Mouse (Mus musculus): ENCODE data around the gene Spice1. TPM values are rescaled to one million over a fixed set of nuclear protein-coding genes. Genes with fewer than 3 reads are reported as not detected.

Spice1 gene
- polyA plus RNA-seq, 1 experiment, result 13.4 TPM

GRCm38 (mm10) chr16:44361921-44362890, 15.3 kb downstream of the Spice1 start:
- Histone ChIP-seq H3K4me3 (ENCODE audit: control insufficient read depth, insufficient read depth, low read length) (no peak overlapping the region), H3K36me3 (ENCODE audit: control insufficient read depth, insufficient read depth, low read length) (peaks cover 11% of the 10 kb centered on the region)
- peak; percentile 33 for DNase-seq

DNA sequence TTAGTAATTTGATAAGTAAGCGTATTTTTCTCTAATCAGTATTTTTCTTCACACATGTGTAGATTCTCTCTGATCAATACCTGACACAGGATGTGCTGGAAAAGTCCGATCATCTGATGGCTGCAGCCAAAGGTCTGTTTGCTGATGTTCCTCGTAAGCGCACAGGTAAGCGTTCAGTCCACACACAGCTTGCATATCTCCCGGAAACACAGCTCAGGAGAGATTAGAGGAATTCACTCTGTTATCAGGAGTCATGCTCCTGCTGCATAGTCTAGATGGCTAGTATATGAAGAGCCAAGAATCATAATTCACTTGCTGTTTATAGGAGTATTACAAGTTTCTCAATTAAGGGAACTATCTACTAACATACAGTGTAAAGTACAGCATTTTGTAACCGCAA, 18.6 kb downstream of the Spice1 start:
- WGBS, result 97% methylated on average over 7 of the region's 7 CpGs
- no peak overlapping the region for H3K4me3 ChIP-seq (ENCODE audit: control insufficient read depth, insufficient read depth, low read length)

More at GRCm38 (mm10) chr16:44361921-44362890, 15.3 kb downstream of the Spice1 start:
- no peaks in the 10 kb centered on the region for H3K27me3 ChIP-seq (ENCODE audit: control insufficient read depth, insufficient read depth, low read length)
- no peaks in the 10 kb centered on the region for H3K4me1 ChIP-seq (replicated peaks; ENCODE audit: control insufficient read depth, insufficient read depth, low read length)
- TF ChIP-seq POLR2A (IDR thresholded peaks at IDR 0.05; ENCODE audit: control insufficient read depth, extremely low read depth, insufficient read depth, low read length, poor library complexity) (no peak), CTCF (IDR thresholded peaks at IDR 0.05; ENCODE audit: borderline replicate concordance, control insufficient read depth, extremely low read depth, insufficient read depth, low read length, poor library complexity) (no peak)
- 84% methylated on average over 10 of the region's 10 CpGs for WGBS
- H3K27ac ChIP-seq (ENCODE audit: control insufficient read depth, insufficient read depth, low read length), result no peak overlapping the region

DNA sequence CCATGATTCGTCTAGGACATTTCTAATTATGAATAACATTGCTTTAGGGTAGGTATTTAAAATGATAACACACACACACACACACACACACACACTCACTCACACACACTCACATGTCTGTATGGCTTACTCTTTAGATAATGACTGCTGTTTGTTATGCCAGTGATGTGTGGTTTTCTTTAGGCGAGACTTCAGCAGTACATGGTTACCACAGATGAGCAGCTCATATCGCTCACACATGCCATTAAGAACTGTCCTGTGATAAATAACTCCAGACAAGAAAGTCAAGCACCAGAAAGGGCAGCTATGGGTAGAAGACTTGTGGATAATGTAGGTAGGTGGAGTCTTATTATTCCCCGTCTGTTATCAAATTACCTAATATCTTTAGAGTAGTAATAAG, 28.5 kb downstream of the Spice1 start:
- 96% methylated on average over 4 of the region's 4 CpGs for WGBS
- Histone ChIP-seq H3K27me3 (ENCODE audit: control insufficient read depth, insufficient read depth, low read length) (no peaks in the 10 kb centered on the region), H3K4me3 (ENCODE audit: control insufficient read depth, insufficient read depth, low read length) (no peak overlapping the region), H3K27ac (ENCODE audit: control insufficient read depth, insufficient read depth, low read length) (no peak overlapping the region), H3K36me3 (ENCODE audit: control insufficient read depth, insufficient read depth, low read length) (peaks cover 34% of the 10 kb centered on the region), H3K4me1 (replicated peaks; ENCODE audit: control insufficient read depth, insufficient read depth, low read length) (no peaks in the 10 kb centered on the region)
- TF ChIP-seq CTCF (IDR thresholded peaks at IDR 0.05; ENCODE audit: borderline replicate concordance, control insufficient read depth, extremely low read depth, insufficient read depth, low read length, poor library complexity) (no peak), POLR2A (IDR thresholded peaks at IDR 0.05; ENCODE audit: control insufficient read depth, extremely low read depth, insufficient read depth, low read length, poor library complexity) (no peak)
- no peak for DNase-seq

More for the DNA sequence above, 18.6 kb downstream of the Spice1 start:
- H3K36me3 ChIP-seq (ENCODE audit: control insufficient read depth, insufficient read depth, low read length), result peaks cover 13% of the 10 kb centered on the region
- no peak overlapping the region for H3K27ac ChIP-seq (ENCODE audit: control insufficient read depth, insufficient read depth, low read length)
- no peaks in the 10 kb centered on the region; the same call in 1 of the 2 replicates for H3K27me3 ChIP-seq (ENCODE audit: control insufficient read depth, insufficient read depth, low read length)
- H3K4me1 ChIP-seq (replicated peaks; ENCODE audit: control insufficient read depth, insufficient read depth, low read length), result no peaks in the 10 kb centered on the region
- DNase-seq, result no peak
- TF ChIP-seq CTCF (IDR thresholded peaks at IDR 0.05; ENCODE audit: borderline replicate concordance, control insufficient read depth, extremely low read depth, insufficient read depth, low read length, poor library complexity) (no peak), POLR2A (IDR thresholded peaks at IDR 0.05; ENCODE audit: control insufficient read depth, extremely low read depth, insufficient read depth, low read length, poor library complexity) (no peak)

DNA sequence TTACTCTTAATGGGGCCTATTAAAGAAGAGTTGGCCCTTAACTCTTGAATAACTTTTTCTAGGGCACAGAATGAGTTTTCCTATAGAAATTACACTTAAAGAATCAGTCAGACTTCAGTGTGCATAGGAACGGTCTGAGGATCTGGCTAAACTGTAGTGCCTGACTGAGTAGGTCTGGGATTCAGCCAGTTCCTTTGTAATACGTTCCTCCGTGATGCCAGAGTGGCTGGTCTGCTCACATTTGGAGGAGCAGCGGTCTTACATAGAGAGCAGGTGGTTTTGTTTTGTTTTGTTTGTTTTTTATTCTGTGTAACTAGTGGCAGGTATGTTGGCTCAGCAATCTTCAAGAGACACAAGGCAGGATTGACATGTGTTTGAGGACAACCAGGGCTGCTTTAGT, 33.1 kb downstream of the Spice1 start:
- no peak for DNase-seq
- TF ChIP-seq POLR2A (IDR thresholded peaks at IDR 0.05; ENCODE audit: control insufficient read depth, extremely low read depth, insufficient read depth, low read length, poor library complexity) (no peak), CTCF (IDR thresholded peaks at IDR 0.05; ENCODE audit: borderline replicate concordance, control insufficient read depth, extremely low read depth, insufficient read depth, low read length, poor library complexity) (no peak)
- Histone ChIP-seq H3K27ac (ENCODE audit: control insufficient read depth, insufficient read depth, low read length) (no peak overlapping the region), H3K4me1 (replicated peaks; ENCODE audit: control insufficient read depth, insufficient read depth, low read length) (no peaks in the 10 kb centered on the region), H3K4me3 (ENCODE audit: control insufficient read depth, insufficient read depth, low read length) (no peak overlapping the region), H3K36me3 (ENCODE audit: control insufficient read depth, insufficient read depth, low read length) (peaks cover 16% of the 10 kb centered on the region), H3K27me3 (ENCODE audit: control insufficient read depth, insufficient read depth, low read length) (no peaks in the 10 kb centered on the region)
- 97% methylated on average over 4 of the region's 4 CpGs for WGBS

- Histone ChIP-seq H3K27ac (ENCODE audit: control insufficient read depth, insufficient read depth, low read length) (no peak overlapping the region), H3K4me1 (replicated peaks; ENCODE audit: control insufficient read depth, insufficient read depth, low read length) (no peaks in the 10 kb centered on the region), H3K27me3 (ENCODE audit: control insufficient read depth, insufficient read depth, low read length) (no peaks in the 10 kb centered on the region), H3K4me3 (ENCODE audit: control insufficient read depth, insufficient read depth, low read length) (no peak overlapping the region), H3K36me3 (ENCODE audit: control insufficient read depth, insufficient read depth, low read length) (peaks cover 16% of the 10 kb centered on the region)
- 94% methylated on average over 5 of the region's 5 CpGs for WGBS
- DNase-seq, result no peak
- no peak for TF ChIP-seq CTCF (IDR thresholded peaks at IDR 0.05; ENCODE audit: borderline replicate concordance, control insufficient read depth, extremely low read depth, insufficient read depth, low read length, poor library complexity)
- no peak for TF ChIP-seq POLR2A (IDR thresholded peaks at IDR 0.05; ENCODE audit: control insufficient read depth, extremely low read depth, insufficient read depth, low read length, poor library complexity)
These were observed 34.7 kb downstream of the Spice1 start for GRCm38 (mm10) chr16:44381578-44381977.

DNA sequence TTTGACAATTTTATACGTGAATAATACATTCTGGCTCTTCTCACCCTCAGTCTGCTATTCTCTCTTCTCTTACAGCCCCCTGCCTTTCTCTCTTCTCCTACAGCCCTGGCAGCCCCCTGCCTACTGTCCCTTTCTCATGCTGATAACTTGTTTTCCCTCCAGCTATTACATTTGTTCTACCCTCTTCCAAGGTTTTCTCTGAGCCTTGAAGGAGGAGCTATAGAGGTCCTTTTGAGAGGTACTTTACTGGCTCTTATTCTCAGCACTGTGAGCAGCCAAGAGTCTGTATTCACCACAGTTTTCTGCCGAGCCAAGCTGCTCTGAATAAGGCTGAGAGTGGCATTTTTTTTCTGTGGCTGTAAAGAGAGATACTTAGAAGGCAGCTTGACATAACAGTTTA, 36.6 kb downstream of the Spice1 start:
- Histone ChIP-seq H3K4me3 (ENCODE audit: control insufficient read depth, insufficient read depth, low read length) (no peak overlapping the region), H3K4me1 (replicated peaks; ENCODE audit: control insufficient read depth, insufficient read depth, low read length) (no peaks in the 10 kb centered on the region), H3K27ac (ENCODE audit: control insufficient read depth, insufficient read depth, low read length) (no peak overlapping the region), H3K36me3 (ENCODE audit: control insufficient read depth, insufficient read depth, low read length) (peaks cover 13% of the 10 kb centered on the region), H3K27me3 (ENCODE audit: control insufficient read depth, insufficient read depth, low read length) (no peaks in the 10 kb centered on the region)
- 93% methylated on average over 2 of the region's 2 CpGs for WGBS
- DNase-seq, result no peak
- TF ChIP-seq CTCF (IDR thresholded peaks at IDR 0.05; ENCODE audit: borderline replicate concordance, control insufficient read depth, extremely low read depth, insufficient read depth, low read length, poor library complexity), result no peak
- no peak for TF ChIP-seq POLR2A (IDR thresholded peaks at IDR 0.05; ENCODE audit: control insufficient read depth, extremely low read depth, insufficient read depth, low read length, poor library complexity)

All from thymus, adult 2 months (tissue).